Mouse (Mus musculus): ENCODE results near the gene Pet100. TPM values are rescaled to one million over a fixed set of nuclear protein-coding genes. Genes with fewer than 3 reads are reported as not detected.

The Pet100 gene
- total and polyA plus RNA-seq, 2 experiments from 2014 or later: 14.4 to 121 TPM

- no peak for ATAC-seq (ENCODE audit: insufficient read depth, low read depth)
- WGBS: 89% methylated on average over 7 of the region's 7 CpGs
- H3K4me2 ChIP-seq (ENCODE audit: low read depth, low read length): no peak overlapping the region
- H3K27ac ChIP-seq (ENCODE audit: low read depth): no peak overlapping the region
- peaks cover 42% of the 10 kb centered on the region for H3K36me3 ChIP-seq (replicated peaks; ENCODE audit: control insufficient read depth, insufficient read depth, low read length)
- H3K4me1 ChIP-seq (ENCODE audit: control insufficient read depth, insufficient read depth): no peaks in the 10 kb centered on the region
- DNase-seq (ENCODE audit: low spot score): no peak
- H3K4me3 ChIP-seq (ENCODE audit: low read depth, low read length): no peak overlapping the region
- no peaks in the 10 kb centered on the region for H3K27me3 ChIP-seq (ENCODE audit: control insufficient read depth, insufficient read depth, low read length)
- TF ChIP-seq CTCF (IDR thresholded peaks at IDR 0.05; ENCODE audit: low read depth): no peak
- no peak for TF ChIP-seq EP300 (IDR thresholded peaks at IDR 0.05; ENCODE audit: low read depth)
- H3K9ac ChIP-seq (replicated peaks; ENCODE audit: low read depth, low read length): no peak overlapping the region
- H3K9me3 ChIP-seq (replicated peaks; ENCODE audit: control insufficient read depth, low read length): no peaks in the 10 kb centered on the region
Observed at GRCm38 (mm10) chr8:3607822-3608221, 13.5 kb upstream of the Pet100 start.

DNA sequence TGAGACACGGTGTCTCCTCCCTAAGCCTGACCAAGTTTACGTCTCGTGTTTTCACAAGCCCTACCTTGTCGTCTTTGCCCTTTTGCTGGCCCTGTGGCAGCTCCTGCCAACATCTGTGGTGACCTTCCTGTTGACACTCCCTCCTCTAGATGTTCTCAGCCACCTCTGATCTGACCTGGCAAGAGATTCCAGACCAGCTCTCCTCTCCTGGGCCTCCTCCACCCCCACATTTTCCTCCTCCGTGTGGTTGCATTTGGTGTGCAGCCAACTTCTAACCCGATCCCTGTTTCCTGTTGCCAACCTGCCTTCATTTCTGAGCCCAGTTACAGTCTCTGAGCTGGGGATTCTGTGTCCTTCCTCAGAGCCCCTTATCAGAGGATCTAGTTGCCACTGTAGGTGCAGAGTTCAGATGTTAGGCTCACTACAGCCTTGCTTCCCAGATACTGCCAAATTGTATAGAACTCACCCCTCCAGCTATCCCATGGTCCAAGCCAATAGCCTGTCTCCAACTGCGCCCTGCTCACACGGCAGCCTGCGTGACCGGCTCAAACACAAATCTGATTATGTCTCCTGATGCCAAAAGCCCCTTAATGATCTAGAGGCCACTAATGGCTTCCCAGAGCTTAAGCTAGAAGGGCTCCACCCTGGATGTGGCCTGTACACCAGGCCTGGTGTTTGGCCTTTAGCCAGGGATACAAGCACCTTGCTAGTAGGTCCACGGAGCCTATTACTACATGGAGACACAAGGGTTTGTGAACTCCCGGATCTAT, 12.1 kb upstream of the Pet100 start:
- H3K27me3 ChIP-seq (ENCODE audit: control insufficient read depth, insufficient read depth, low read length): no peaks in the 10 kb centered on the region
- H3K4me3 ChIP-seq (ENCODE audit: low read depth, low read length): no peak overlapping the region
- H3K9ac ChIP-seq (replicated peaks; ENCODE audit: low read depth, low read length): no peak overlapping the region
- peaks cover 56% of the 10 kb centered on the region for H3K36me3 ChIP-seq (replicated peaks; ENCODE audit: control insufficient read depth, insufficient read depth, low read length)
- no peak for ATAC-seq (ENCODE audit: insufficient read depth, low read depth)
- no peak overlapping the region for H3K27ac ChIP-seq (ENCODE audit: low read depth)
- H3K9me3 ChIP-seq (replicated peaks; ENCODE audit: control insufficient read depth, low read length): no peaks in the 10 kb centered on the region
- no peak for TF ChIP-seq CTCF (IDR thresholded peaks at IDR 0.05; ENCODE audit: low read depth)
- no peak for TF ChIP-seq EP300 (IDR thresholded peaks at IDR 0.05; ENCODE audit: low read depth)
- no peak overlapping the region for H3K4me2 ChIP-seq (ENCODE audit: low read depth, low read length)
- DNase-seq (ENCODE audit: low spot score): peak; percentile 22
- H3K4me1 ChIP-seq (ENCODE audit: control insufficient read depth, insufficient read depth): no peaks in the 10 kb centered on the region
- 61% methylated on average over 12 of the region's 12 CpGs for WGBS

DNA sequence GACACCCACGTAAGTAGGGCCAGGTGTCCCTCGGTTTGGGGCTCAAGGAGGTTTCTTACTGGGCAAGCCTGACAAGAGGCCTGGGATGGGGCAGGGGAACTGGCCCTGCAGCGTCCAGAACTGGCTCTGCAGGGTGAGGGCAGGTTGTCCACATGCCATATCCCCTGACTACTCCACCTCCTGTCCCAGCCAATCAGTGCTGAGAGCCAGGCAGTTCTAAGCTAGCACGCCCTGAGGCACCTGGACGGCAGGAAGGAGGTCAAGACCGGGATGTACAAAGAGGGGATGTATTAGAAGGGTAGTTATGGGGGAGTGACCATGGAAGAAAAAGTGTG, 11.6 kb upstream of the Pet100 start:
- no peak for ATAC-seq (ENCODE audit: insufficient read depth, low read depth)
- TF ChIP-seq CTCF (IDR thresholded peaks at IDR 0.05; ENCODE audit: low read depth) (no peak), EP300 (IDR thresholded peaks at IDR 0.05; ENCODE audit: low read depth) (no peak)
- DNase-seq (ENCODE audit: low spot score): no peak
- Histone ChIP-seq H3K27ac (ENCODE audit: low read depth) (no peak overlapping the region), H3K9me3 (replicated peaks; ENCODE audit: control insufficient read depth, low read length) (no peaks in the 10 kb centered on the region), H3K27me3 (ENCODE audit: control insufficient read depth, insufficient read depth, low read length) (no peaks in the 10 kb centered on the region), H3K36me3 (replicated peaks; ENCODE audit: control insufficient read depth, insufficient read depth, low read length) (peaks cover 61% of the 10 kb centered on the region), H3K9ac (replicated peaks; ENCODE audit: low read depth, low read length) (no peak overlapping the region), H3K4me3 (ENCODE audit: low read depth, low read length) (no peak overlapping the region), H3K4me2 (ENCODE audit: low read depth, low read length) (no peak overlapping the region), H3K4me1 (ENCODE audit: control insufficient read depth, insufficient read depth) (no peaks in the 10 kb centered on the region)
- 83% methylated on average over 6 of the region's 6 CpGs for WGBS

DNA sequence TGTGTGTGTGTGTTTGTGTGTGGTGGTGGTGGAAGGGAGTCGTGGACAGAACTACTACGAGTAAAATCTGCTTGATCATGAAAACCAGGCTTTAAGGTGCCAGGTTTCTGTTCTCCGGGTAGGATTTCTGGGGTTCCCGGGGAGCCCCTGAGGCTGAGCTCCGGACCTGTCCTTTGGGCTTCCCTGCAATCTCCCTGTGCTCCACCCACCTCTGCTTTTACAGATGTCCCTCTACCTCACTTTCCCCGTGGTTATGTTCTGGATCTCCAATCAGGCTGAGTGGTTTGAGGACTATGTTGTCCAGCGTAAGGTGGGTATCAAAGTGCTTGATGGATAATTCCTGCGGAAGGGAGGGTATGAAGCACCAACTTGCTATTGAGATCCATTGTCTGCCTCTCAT, 771 bp downstream of the Pet100 start:
- H3K9me3 ChIP-seq (replicated peaks; ENCODE audit: control insufficient read depth, low read length): no peaks in the 10 kb centered on the region
- WGBS: 71% methylated on average over 8 of the region's 8 CpGs
- H3K36me3 ChIP-seq (replicated peaks; ENCODE audit: control insufficient read depth, insufficient read depth, low read length): peaks cover 14% of the 10 kb centered on the region
- DNase-seq (ENCODE audit: low spot score) (no peak), ATAC-seq (ENCODE audit: insufficient read depth, low read depth) (no peak)
- no peaks in the 10 kb centered on the region for H3K27me3 ChIP-seq (ENCODE audit: control insufficient read depth, insufficient read depth, low read length)
- no peak overlapping the region for H3K27ac ChIP-seq (ENCODE audit: low read depth)
- TF ChIP-seq CTCF (IDR thresholded peaks at IDR 0.05; ENCODE audit: low read depth) (no peak), EP300 (IDR thresholded peaks at IDR 0.05; ENCODE audit: low read depth) (no peak)
- H3K4me1 ChIP-seq (ENCODE audit: control insufficient read depth, insufficient read depth): peaks cover 12% of the 10 kb centered on the region
- no peak overlapping the region for H3K9ac ChIP-seq (replicated peaks; ENCODE audit: low read depth, low read length)
- peak overlapping the region; percentile 74; the same call in 1 of the 2 replicates for H3K4me3 ChIP-seq (ENCODE audit: low read depth, low read length)
- peak overlapping the region; percentile 93 for H3K4me2 ChIP-seq (ENCODE audit: low read depth, low read length)

DNA sequence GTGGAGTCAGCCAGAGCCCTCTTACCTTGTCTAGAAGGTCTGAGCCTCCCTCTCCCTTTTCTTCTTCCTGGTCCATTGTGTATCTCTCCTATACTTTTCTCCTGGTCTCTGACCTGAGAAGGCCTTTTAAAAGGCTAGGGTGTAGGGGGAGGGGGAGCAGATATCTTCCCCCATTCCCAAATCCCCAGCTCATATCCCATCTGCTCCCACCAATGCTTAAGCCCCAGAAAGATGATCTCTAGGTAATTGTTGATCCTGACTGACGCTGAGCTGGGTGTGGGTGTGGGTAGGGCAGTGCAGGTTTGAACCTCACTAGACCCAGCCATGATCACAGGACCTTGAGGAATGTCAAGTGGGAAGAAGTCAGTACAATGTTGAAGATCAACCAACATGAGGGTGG, 4.1 kb downstream of the Pet100 start, which contains the start of gene Pcp2:
TSS of gene Pcp2 (minus strand) at position 101 of the 400 bp plus-strand sequence.
- no peak within 1 kb of the TSS for H3K9ac ChIP-seq (replicated peaks; ENCODE audit: low read depth, low read length)
- H3K4me1 ChIP-seq (ENCODE audit: control insufficient read depth, insufficient read depth): peaks cover 6% of the 10 kb centered on the region
- H3K9me3 ChIP-seq (replicated peaks; ENCODE audit: control insufficient read depth, low read length): no peaks in the 10 kb centered on the region
- 42% methylated on average over 1 of the region's 1 CpGs for WGBS
- no peak within 1 kb of the TSS for H3K27ac ChIP-seq (ENCODE audit: low read depth)
- ATAC-seq (ENCODE audit: insufficient read depth, low read depth) (no peak), DNase-seq (ENCODE audit: low spot score) (no peak)
- H3K4me3 ChIP-seq (ENCODE audit: low read depth, low read length): no peak within 1 kb of the TSS
- TF ChIP-seq CTCF (IDR thresholded peaks at IDR 0.05; ENCODE audit: low read depth) (no peak), EP300 (IDR thresholded peaks at IDR 0.05; ENCODE audit: low read depth) (no peak)
- H3K27me3 ChIP-seq (ENCODE audit: control insufficient read depth, insufficient read depth, low read length): no peaks in the 10 kb centered on the region
- H3K4me2 ChIP-seq (ENCODE audit: low read depth, low read length): no peak within 1 kb of the TSS
- no peaks in the 10 kb centered on the region for H3K36me3 ChIP-seq (replicated peaks; ENCODE audit: control insufficient read depth, insufficient read depth, low read length)

GRCm38 (mm10) chr8:3626971-3627370, 5.6 kb downstream of the Pet100 start:
- H3K4me2 ChIP-seq (ENCODE audit: low read depth, low read length): no peak overlapping the region
- 49% methylated on average over 5 of the region's 5 CpGs for WGBS
- no peaks in the 10 kb centered on the region for H3K27me3 ChIP-seq (ENCODE audit: control insufficient read depth, insufficient read depth, low read length)
- no peaks in the 10 kb centered on the region for H3K9me3 ChIP-seq (replicated peaks; ENCODE audit: control insufficient read depth, low read length)
- no peak overlapping the region for H3K27ac ChIP-seq (ENCODE audit: low read depth)
- no peak overlapping the region for H3K4me3 ChIP-seq (ENCODE audit: low read depth, low read length)
- H3K4me1 ChIP-seq (ENCODE audit: control insufficient read depth, insufficient read depth): 0 out of 2 replicates have a peak, but pooled peaks cover 8% of the 10 kb centered on the region
- no peak overlapping the region for H3K9ac ChIP-seq (replicated peaks; ENCODE audit: low read depth, low read length)
- DNase-seq (ENCODE audit: low spot score) (no peak), ATAC-seq (ENCODE audit: insufficient read depth, low read depth) (no peak)
- TF ChIP-seq EP300 (IDR thresholded peaks at IDR 0.05; ENCODE audit: low read depth): no peak
- TF ChIP-seq CTCF (IDR thresholded peaks at IDR 0.05; ENCODE audit: low read depth): no peak
- H3K36me3 ChIP-seq (replicated peaks; ENCODE audit: control insufficient read depth, insufficient read depth, low read length): no peaks in the 10 kb centered on the region
